Mouse (Mus musculus): Measurements from ENCODE around the gene Csrnp1. TPM values are rescaled to one million over a fixed set of nuclear protein-coding genes. Genes with fewer than 3 reads are reported as not detected.

The Csrnp1 gene
- total RNA-seq, 4 experiments from 2014 or later, result 7.7 to 69.5 (median 16.0) TPM

- no peak for DNase-seq
Measured at GRCm38 (mm10) chr9:119977557-119978060, 6.8 kb downstream of the Csrnp1 start.

GRCm38 (mm10) chr9:119976704-119977556, 7.5 kb downstream of the Csrnp1 start:
- no peak for DNase-seq

- DNase-seq, result no peak
Measured at GRCm38 (mm10) chr9:119975286-119975685, 9.2 kb downstream of the Csrnp1 start.

- DNase-seq, result no peak
Measured at GRCm38 (mm10) chr9:119974609-119975008, 9.8 kb downstream of the Csrnp1 start.

- DNase-seq, result no peak
Measured at GRCm38 (mm10) chr9:119973869-119974520, 10.5 kb downstream of the Csrnp1 start.

GRCm38 (mm10) chr9:119973281-119973680, 11.2 kb downstream of the Csrnp1 start:
- DNase-seq, result no peak

GRCm38 (mm10) chr9:119972582-119972981, 11.9 kb downstream of the Csrnp1 start:
- no peak for DNase-seq

- DNase-seq, result no peak
Measured at GRCm38 (mm10) chr9:119972166-119972565, 12.3 kb downstream of the Csrnp1 start.

- no peak for DNase-seq
Measured at GRCm38 (mm10) chr9:119970763-119971656, 13.4 kb downstream of the Csrnp1 start.

- no peak for DNase-seq
Measured at GRCm38 (mm10) chr9:119970221-119970620, 14.2 kb downstream of the Csrnp1 start.

GRCm38 (mm10) chr9:119969811-119970210, 14.6 kb downstream of the Csrnp1 start:
- no peak for DNase-seq

GRCm38 (mm10) chr9:119966221-119966910, 18.1 kb downstream of the Csrnp1 start:
- DNase-seq, result no peak

GRCm38 (mm10) chr9:119965186-119965585, 19.3 kb downstream of the Csrnp1 start:
- DNase-seq, result no peak

GRCm38 (mm10) chr9:119964206-119964605, 20.3 kb downstream of the Csrnp1 start:
- DNase-seq, result no peak

GRCm38 (mm10) chr9:119962987-119963667, 21.3 kb downstream of the Csrnp1 start:
- DNase-seq, result peak; percentile 71

- DNase-seq, result no peak
Measured at GRCm38 (mm10) chr9:119962216-119962615, 22.2 kb downstream of the Csrnp1 start.

GRCm38 (mm10) chr9:119958835-119959234, 25.6 kb downstream of the Csrnp1 start:
- no peak for DNase-seq

- no peak for DNase-seq
Measured at GRCm38 (mm10) chr9:119951388-119951787, 33.1 kb downstream of the Csrnp1 start.

GRCm38 (mm10) chr9:119950434-119950833, 34.0 kb downstream of the Csrnp1 start:
- DNase-seq, result no peak

- no peak for DNase-seq
Measured at GRCm38 (mm10) chr9:119948804-119949203, 35.7 kb downstream of the Csrnp1 start.
